Mouse (Mus musculus) macrophage (primary cell): Measurements from ENCODE around the gene Rubcn. TPM values are rescaled to one million over a fixed set of nuclear protein-coding genes. Genes with fewer than 3 reads are reported as not detected.

Experiments used
- H3K27ac ChIP-seq: fragments of 350-480 bp; formaldehyde crosslinking; 2 replicates; pipeline ENCODE4 v1.9.0; 2021
- H3K36me3 ChIP-seq: fragments of 350-480 bp; formaldehyde crosslinking; 2 replicates; pipeline ENCODE4 v1.9.0; 2021; ENCODE audit errors: inconsistent target
- H3K4me3 ChIP-seq: fragments of 350-480 bp; formaldehyde crosslinking; 2 replicates; pipeline ENCODE4 v1.9.0; 2021; ENCODE audit errors: inconsistent target
- H3K79me2 ChIP-seq: fragments of 350-480 bp; formaldehyde crosslinking; 2 replicates; pipeline ENCODE4 v1.9.0; 2021; ENCODE audit errors: inconsistent target
- WGBS: methylation state at CpG from one replicate; pipeline ENCODE4 v1.1.7; 2026; ENCODE audit warnings: inconsistent platforms; ENCODE audit not compliant: missing documents; 5-methylcytosine and 5-hydroxymethylcytosine counted together
- polyA plus RNA-seq: library from polyadenylated mRNA; stranded (reverse); fragments of 250-400 nt; gene quantifications from 3 replicates; pipeline ENCODE4 v1.2.4, GENCODE M21; 2018; ENCODE audit warnings: inconsistent platforms

Rubcn gene
- polyA plus RNA-seq, 1 experiment from 2014 or later: 18.4 TPM

DNA sequence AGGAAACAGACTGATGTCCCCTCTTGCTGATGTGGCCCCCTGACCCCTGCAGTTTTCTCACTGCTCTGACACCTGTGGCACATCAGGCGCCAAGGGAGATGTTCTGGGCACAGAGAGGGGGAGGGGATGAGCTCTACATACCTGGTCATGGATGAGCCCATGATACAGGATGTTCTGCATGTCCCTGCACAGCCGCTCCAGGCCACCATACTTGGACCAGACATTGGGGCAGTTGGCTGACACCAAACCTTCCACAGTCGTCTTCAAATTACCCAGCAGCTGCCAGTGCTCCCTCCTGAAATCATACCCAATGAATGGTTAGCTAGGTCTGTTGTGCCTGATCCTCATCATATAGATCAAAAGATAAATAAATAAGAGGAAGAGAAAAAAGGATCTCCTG lies 20.8 kb downstream of the Rubcn start:
- no peak overlapping the region for H3K27ac ChIP-seq
- H3K36me3 ChIP-seq: no peaks in the 10 kb centered on the region; the same call in 1 of the 2 replicates
- peaks cover 51% of the 10 kb centered on the region; the same call in 1 of the 2 replicates for H3K79me2 ChIP-seq
- WGBS: 93% methylated on average over 2 of the region's 3 CpGs
- H3K4me3 ChIP-seq: no peak overlapping the region

- no peak overlapping the region for H3K4me3 ChIP-seq
- H3K36me3 ChIP-seq: peaks cover 8% of the 10 kb centered on the region; the same call in 1 of the 2 replicates
- H3K27ac ChIP-seq: peak overlapping the region; percentile 54
- H3K79me2 ChIP-seq: peaks cover 26% of the 10 kb centered on the region; the same call in 1 of the 2 replicates
- 43% methylated on average over 2 of the region's 2 CpGs for WGBS
Measured at GRCm38 (mm10) chr16:32854050-32854571, 23.5 kb downstream of the Rubcn start.

DNA sequence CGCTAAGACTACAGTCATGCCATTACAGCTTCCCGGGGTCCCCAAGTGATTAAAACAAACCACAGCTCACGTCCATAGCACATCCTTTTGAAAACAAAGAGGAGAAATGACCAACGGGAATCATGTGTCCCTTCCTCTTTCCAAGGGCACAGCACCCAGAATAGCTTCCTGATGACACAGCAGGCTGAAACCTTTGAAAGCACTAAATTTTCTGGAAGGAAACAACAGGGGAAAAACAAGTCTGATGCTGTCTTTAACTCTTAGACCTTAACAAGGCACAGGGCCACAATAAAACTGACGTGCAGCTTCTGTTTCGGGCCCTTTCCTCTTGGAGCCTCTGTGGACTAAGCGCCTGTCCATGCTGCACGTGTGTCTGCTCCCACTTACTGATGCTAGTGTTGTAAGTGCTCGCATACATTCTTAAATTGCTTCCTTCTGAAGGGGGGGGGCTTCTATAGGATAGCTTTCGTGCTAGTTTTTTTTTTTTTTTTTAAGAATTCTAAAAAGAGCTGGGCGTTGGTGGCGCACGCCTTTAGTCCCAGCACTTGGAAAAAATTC lies 24.0 kb downstream of the Rubcn start:
- H3K36me3 ChIP-seq: peaks cover 14% of the 10 kb centered on the region; the same call in 1 of the 2 replicates
- no peak overlapping the region for H3K4me3 ChIP-seq
- H3K27ac ChIP-seq: peak overlapping the region; percentile 54
- peaks cover 20% of the 10 kb centered on the region; the same call in 1 of the 2 replicates for H3K79me2 ChIP-seq
- WGBS: 70% methylated on average over 13 of the region's 13 CpGs

- 91% methylated on average over 11 of the region's 11 CpGs for WGBS
- H3K4me3 ChIP-seq: no peak overlapping the region
- peaks cover 56% of the 10 kb centered on the region for H3K36me3 ChIP-seq
- H3K79me2 ChIP-seq: no peaks in the 10 kb centered on the region; the same call in 1 of the 2 replicates
- no peak overlapping the region for H3K27ac ChIP-seq
Measured at GRCm38 (mm10) chr16:32849042-32849830, 28.3 kb downstream of the Rubcn start.

- WGBS: 93% methylated on average over 11 of the region's 11 CpGs
- H3K36me3 ChIP-seq: peaks cover 70% of the 10 kb centered on the region
Measured at GRCm38 (mm10) chr16:32847103-32847502, 30.5 kb downstream of the Rubcn start.

DNA sequence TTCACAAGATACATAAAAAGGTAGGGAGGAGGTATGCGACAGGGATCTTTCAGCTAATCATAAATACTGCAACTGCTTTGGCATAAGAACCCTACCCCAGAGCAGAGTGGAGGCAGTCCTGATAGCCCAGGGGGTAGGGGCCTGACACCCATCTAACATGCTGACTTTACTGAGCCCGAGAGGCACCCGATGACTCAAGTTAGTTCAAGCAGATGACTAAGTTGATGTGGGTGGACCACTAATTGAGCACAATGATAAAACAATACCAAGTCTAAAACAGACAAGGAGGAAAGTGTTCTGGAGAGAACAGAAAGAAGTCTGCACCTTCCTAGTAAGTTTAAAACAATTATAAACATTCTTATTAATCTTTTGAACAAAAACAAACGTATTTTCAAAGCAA lies 46.1 kb downstream of the Rubcn start:
- H3K36me3 ChIP-seq: peaks cover 79% of the 10 kb centered on the region
- no peak overlapping the region for H3K27ac ChIP-seq
- 90% methylated on average over 4 of the region's 4 CpGs for WGBS
- H3K79me2 ChIP-seq: no peaks in the 10 kb centered on the region
- H3K4me3 ChIP-seq: no peak overlapping the region

More at GRCm38 (mm10) chr16:32847103-32847502, 30.5 kb downstream of the Rubcn start:
- no peak overlapping the region for H3K27ac ChIP-seq
- no peaks in the 10 kb centered on the region; the same call in 1 of the 2 replicates for H3K79me2 ChIP-seq
- H3K4me3 ChIP-seq: no peak overlapping the region

- no peak overlapping the region for H3K4me3 ChIP-seq
- WGBS: 97% methylated on average over 11 of the region's 11 CpGs
- H3K79me2 ChIP-seq: no peaks in the 10 kb centered on the region
- H3K27ac ChIP-seq: no peak overlapping the region
- peaks cover 79% of the 10 kb centered on the region for H3K36me3 ChIP-seq
Measured at GRCm38 (mm10) chr16:32829104-32829503, 48.5 kb downstream of the Rubcn start.

- H3K27ac ChIP-seq: no peak overlapping the region
- no peaks in the 10 kb centered on the region for H3K79me2 ChIP-seq
- H3K4me3 ChIP-seq: no peak overlapping the region
- WGBS: 96% methylated on average over 11 of the region's 11 CpGs
- peaks cover 81% of the 10 kb centered on the region for H3K36me3 ChIP-seq
Measured at GRCm38 (mm10) chr16:32826521-32826920, 51.0 kb downstream of the Rubcn start.

DNA sequence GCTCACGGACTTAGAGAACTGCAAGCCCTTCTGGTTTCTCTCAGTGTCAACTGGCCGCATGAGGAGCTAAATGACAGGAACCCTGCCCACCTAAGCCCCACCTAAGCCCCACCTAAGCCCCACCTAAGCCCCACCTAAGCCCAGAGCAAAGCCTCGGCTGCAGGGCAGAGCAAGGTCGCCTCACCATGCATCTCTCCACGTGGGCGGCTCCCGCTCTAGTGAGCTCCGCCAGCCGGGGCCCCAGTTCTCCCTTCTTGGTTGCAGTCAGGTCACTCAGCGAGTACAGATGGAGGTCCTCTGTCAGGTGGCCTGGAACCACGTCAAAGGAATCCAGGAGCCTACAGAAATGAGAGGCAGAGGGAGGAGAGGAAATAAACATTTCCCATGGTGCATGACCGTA lies 52.2 kb downstream of the Rubcn start:
- H3K4me3 ChIP-seq: no peak overlapping the region
- H3K79me2 ChIP-seq: no peaks in the 10 kb centered on the region
- H3K27ac ChIP-seq: no peak overlapping the region
- WGBS: 93% methylated on average over 12 of the region's 12 CpGs
- peaks cover 73% of the 10 kb centered on the region for H3K36me3 ChIP-seq

GRCm38 (mm10) chr16:32824061-32824460 lies 53.5 kb downstream of the Rubcn start:
- Histone ChIP-seq H3K4me3 (no peak overlapping the region), H3K36me3 (peaks cover 62% of the 10 kb centered on the region), H3K27ac (no peak overlapping the region), H3K79me2 (no peaks in the 10 kb centered on the region)
- whole genome bisulfite sequencing: 97% methylated on average over 13 of the region's 13 CpGs

GRCm38 (mm10) chr16:32823487-32823886 lies 54.1 kb downstream of the Rubcn start:
- H3K4me3 ChIP-seq: no peak overlapping the region
- 94% methylated on average over 8 of the region's 8 CpGs for WGBS
- H3K27ac ChIP-seq: no peak overlapping the region
- H3K79me2 ChIP-seq: no peaks in the 10 kb centered on the region
- peaks cover 58% of the 10 kb centered on the region for H3K36me3 ChIP-seq

DNA sequence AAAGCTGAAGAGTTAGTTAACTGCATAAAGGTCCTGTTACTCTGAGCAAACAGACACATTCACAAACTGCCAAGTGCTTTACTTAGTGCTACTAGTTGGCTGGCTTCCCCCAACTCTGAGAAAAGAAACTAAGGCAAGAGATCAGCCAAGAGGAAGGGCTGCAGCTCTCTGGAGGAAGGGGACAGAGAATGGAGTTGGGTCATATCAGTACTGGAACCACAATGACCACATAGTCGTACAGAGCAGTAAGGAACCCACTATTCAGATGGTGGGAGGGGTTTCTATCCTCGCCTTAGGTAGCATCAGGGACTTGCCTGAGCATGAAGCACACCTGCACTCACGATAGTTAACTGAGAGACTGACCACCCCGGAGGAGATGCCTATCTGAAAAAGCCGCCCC lies 54.7 kb downstream of the Rubcn start:
- H3K27ac ChIP-seq: no peak overlapping the region
- WGBS: 76% methylated on average over 5 of the region's 5 CpGs
- no peak overlapping the region for H3K4me3 ChIP-seq
- no peaks in the 10 kb centered on the region for H3K79me2 ChIP-seq
- peaks cover 51% of the 10 kb centered on the region for H3K36me3 ChIP-seq

- Histone ChIP-seq H3K27ac (no peak overlapping the region), H3K36me3 (peaks cover 47% of the 10 kb centered on the region), H3K79me2 (no peaks in the 10 kb centered on the region), H3K4me3 (no peak overlapping the region)
- 74% methylated on average over 6 of the region's 6 CpGs for WGBS
Measured at GRCm38 (mm10) chr16:32822450-32822827, 55.1 kb downstream of the Rubcn start.

- Histone ChIP-seq H3K4me3 (no peak overlapping the region), H3K79me2 (no peaks in the 10 kb centered on the region), H3K27ac (no peak overlapping the region), H3K36me3 (peaks cover 43% of the 10 kb centered on the region)
- 86% methylated on average over 10 of the region's 10 CpGs for WGBS
Measured at GRCm38 (mm10) chr16:32821772-32822449, 55.7 kb downstream of the Rubcn start.
